Mouse (Mus musculus): ENCODE measurements around the gene N4bp1.

DNA sequence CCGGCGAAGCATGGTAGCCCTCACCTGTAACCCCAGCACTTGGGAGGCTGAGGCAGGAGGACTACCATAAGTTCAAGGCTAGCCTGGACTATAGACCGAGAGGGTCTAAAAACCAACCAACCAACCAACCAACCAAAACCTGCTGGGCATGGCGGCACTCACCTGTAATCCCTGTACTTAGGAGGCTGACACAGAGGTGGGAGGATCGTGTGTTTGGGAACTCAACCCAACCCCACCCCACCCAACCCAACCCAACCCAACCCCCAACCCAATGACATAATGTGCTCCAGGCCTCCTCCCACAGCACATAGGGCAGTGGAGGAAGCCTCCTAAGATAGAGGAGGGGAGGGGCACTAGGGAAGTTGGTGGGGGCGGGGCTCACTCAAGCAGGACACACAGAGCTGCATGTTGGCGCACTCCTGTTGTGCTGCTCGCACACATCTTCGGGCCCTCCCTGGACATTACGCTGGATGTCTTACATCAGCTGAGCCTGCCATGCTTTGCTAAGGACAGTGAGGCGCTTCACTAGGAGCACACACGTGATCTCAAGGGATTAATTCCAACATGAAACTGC lies 44.9 kb downstream of the N4bp1 start:
- TF ChIP-seq CTCF (IDR thresholded peaks at IDR 0.05; ENCODE audit: extremely low read depth, insufficient read depth, insufficient read length, insufficient replicate concordance): no peak
- no peak for TF ChIP-seq POLR2A (IDR thresholded peaks at IDR 0.05; ENCODE audit: low read depth, low read length)

Measured in spleen, adult 2 months (tissue).